Mouse (Mus musculus): ENCODE data around the gene Pnck.

- TF ChIP-seq CTCF (IDR thresholded peaks at IDR 0.05; ENCODE audit: low read depth) = peak; percentile 75
- TF ChIP-seq EP300 (IDR thresholded peaks at IDR 0.05; ENCODE audit: low read depth) = no peak
Observed at GRCm38 (mm10) chrX:73690917-73691629, 31.2 kb upstream of the Pnck start.

All from liver, embryonic 14.5 days (tissue).